Mouse (Mus musculus): ENCODE results near the gene Hcrt. TPM values are rescaled to one million over a fixed set of nuclear protein-coding genes. Genes with fewer than 3 reads are reported as not detected.

The Hcrt gene
- polyA plus RNA-seq, 1 experiment from 2014 or later, result 2.5 TPM

DNA sequence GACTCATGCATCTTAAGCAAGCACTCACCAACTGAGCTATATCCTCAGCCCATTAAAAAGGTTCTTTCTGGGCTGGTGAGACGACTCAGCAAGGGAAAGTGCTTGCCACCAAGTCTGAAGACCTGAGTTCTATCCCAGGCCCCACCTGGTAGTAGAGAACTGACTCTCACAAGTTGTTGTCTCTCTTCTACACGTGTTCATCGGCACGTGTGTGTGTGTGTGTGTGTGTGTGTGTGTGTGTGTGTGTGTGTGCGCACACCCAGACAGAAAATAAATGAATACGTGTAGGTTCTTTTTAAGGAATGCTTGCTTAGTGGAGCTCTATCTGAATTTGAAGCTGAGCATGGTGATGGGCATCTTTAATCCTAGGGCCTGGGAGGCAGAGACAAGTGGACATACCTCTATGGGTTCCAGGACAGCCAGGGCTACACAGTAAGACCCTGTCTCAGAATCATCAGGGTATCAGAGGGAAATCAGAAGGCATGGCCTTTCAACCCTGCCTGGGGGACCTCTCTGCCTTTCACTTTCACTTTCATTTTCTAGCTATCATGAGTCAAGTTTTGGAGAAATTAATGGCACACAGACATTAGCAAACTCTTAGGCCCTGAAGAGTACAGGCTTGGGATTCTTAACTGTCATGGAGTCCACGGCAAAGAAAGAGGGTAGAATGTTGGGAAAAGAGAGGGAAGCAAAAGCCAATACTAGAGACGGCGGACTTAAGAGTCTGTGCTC lies 27.4 kb downstream of the Hcrt start:
- H3K4me2 ChIP-seq (ENCODE audit: low read length), result no peak overlapping the region
- ATAC-seq, result no peak

DNA sequence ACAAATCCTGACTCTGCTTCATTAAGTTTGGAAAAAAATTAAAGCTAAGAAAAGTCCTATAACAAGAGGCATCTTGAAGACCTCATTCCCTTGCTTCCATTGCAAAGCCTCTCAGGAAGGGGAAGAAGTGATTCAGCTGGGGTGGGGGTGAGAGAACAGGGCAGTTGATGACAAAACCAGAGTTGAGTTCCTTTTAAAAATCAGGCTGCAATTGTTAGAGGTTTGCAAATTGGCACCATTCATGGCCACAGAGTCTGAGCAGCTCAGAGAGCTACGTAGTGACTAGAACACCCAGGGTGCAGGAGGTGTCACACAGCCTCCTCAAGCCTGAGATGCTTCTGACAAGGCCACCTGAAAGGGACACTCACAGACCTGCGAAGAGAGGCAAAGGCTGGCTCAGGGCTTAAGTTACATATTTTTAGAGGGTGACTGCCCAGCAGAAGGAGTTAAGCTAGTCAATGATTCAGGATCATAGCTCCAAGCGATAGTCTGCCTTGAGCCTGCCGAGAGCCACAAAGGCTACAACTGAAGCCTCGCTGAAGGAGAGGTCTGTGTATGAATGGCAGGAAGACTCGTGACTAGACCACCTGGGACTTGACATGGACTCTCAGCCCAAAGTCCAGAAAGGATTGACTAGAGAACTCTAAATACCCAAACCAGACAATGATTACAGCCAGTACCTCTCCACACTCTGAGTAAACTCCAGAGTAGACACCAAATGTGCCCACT lies 32.1 kb downstream of the Hcrt start:
- no peaks in the 10 kb centered on the region for H3K9me3 ChIP-seq (replicated peaks; ENCODE audit: control insufficient read depth, low read length, poor library complexity, severe bottlenecking)
- 0 out of 2 replicates have a peak, but pooled peaks cover 2% of the 10 kb centered on the region for H3K36me3 ChIP-seq (ENCODE audit: control insufficient read depth, insufficient read depth, low read length)
- no peaks in the 10 kb centered on the region for H3K4me1 ChIP-seq (ENCODE audit: control insufficient read depth, insufficient read depth, low read length)
- no peak overlapping the region for H3K4me3 ChIP-seq (ENCODE audit: low read depth, low read length)
- ATAC-seq, result no peak
- H3K4me2 ChIP-seq (ENCODE audit: low read length), result no peak overlapping the region
- WGBS, result 86% methylated on average over 6 of the region's 6 CpGs
- no peaks in the 10 kb centered on the region for H3K27me3 ChIP-seq (ENCODE audit: control insufficient read depth, insufficient read depth, low read depth, low read length)
- H3K9ac ChIP-seq (ENCODE audit: low read depth, low read length), result no peak overlapping the region
- no peak overlapping the region for H3K27ac ChIP-seq (ENCODE audit: low read length)

More for the DNA sequence above, 27.4 kb downstream of the Hcrt start:
- no peak overlapping the region for H3K4me3 ChIP-seq (ENCODE audit: low read depth, low read length)
- no peaks in the 10 kb centered on the region for H3K27me3 ChIP-seq (ENCODE audit: control insufficient read depth, insufficient read depth, low read depth, low read length)
- peaks cover 16% of the 10 kb centered on the region for H3K4me1 ChIP-seq (ENCODE audit: control insufficient read depth, insufficient read depth, low read length)
- H3K36me3 ChIP-seq (ENCODE audit: control insufficient read depth, insufficient read depth, low read length), result no peaks in the 10 kb centered on the region
- H3K9ac ChIP-seq (ENCODE audit: low read depth, low read length), result no peak overlapping the region
- H3K27ac ChIP-seq (ENCODE audit: low read length), result no peak overlapping the region
- no peaks in the 10 kb centered on the region for H3K9me3 ChIP-seq (replicated peaks; ENCODE audit: control insufficient read depth, low read length, poor library complexity, severe bottlenecking)
- WGBS, result 87% methylated on average over 9 of the region's 9 CpGs

DNA sequence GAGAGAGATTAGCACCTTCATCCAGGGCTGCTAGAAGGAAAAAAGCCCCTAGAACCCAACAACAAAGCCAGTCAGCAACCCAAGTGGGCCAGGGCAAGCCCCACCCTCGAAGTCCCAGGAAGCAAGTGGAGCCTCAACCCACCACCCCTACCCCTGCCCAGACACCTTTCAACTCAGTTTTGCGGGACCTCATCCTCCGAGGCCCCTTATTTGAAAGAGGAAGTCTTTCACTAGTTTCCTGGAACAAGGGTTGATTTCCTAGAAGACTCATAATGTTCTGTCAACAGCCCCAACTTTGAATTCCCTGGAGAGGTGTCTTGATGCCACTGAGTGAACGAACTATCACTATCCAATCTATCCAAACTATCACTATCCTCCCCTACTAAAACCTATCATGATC lies 32.8 kb downstream of the Hcrt start:
- no peak for ATAC-seq
- H3K27ac ChIP-seq (ENCODE audit: low read length), result no peak overlapping the region
- no peak overlapping the region for H3K4me2 ChIP-seq (ENCODE audit: low read length)
- 91% methylated on average over 4 of the region's 4 CpGs for WGBS
- H3K27me3 ChIP-seq (ENCODE audit: control insufficient read depth, insufficient read depth, low read depth, low read length), result no peaks in the 10 kb centered on the region
- H3K9me3 ChIP-seq (replicated peaks; ENCODE audit: control insufficient read depth, low read length, poor library complexity, severe bottlenecking), result no peaks in the 10 kb centered on the region
- H3K4me1 ChIP-seq (ENCODE audit: control insufficient read depth, insufficient read depth, low read length), result no peaks in the 10 kb centered on the region
- no peak overlapping the region for H3K9ac ChIP-seq (ENCODE audit: low read depth, low read length)
- H3K4me3 ChIP-seq (ENCODE audit: low read depth, low read length), result no peak overlapping the region
- H3K36me3 ChIP-seq (ENCODE audit: control insufficient read depth, insufficient read depth, low read length), result 0 out of 2 replicates have a peak, but pooled peaks cover 2% of the 10 kb centered on the region

DNA sequence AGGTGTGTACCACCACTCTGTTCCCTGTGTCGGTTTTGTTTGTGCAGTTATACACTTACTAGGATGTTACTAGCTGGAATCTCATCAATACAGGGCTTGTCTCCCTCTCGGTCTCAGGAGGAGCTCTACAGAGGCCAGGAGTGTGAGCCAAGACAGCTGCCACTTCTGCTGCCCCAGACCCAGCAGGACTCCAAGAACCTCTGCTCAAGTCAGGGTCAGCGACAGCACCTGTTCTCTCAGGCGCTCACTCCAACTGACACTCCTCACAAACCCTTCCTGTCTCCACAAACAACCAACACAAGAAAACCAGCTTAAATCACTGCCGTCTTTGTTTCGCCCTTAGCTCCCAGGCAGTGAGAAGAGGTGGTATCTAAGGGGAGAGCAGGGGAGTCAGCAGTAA lies 34.1 kb downstream of the Hcrt start:
- H3K36me3 ChIP-seq (ENCODE audit: control insufficient read depth, insufficient read depth, low read length), result 0 out of 2 replicates have a peak, but pooled peaks cover 2% of the 10 kb centered on the region
- H3K4me2 ChIP-seq (ENCODE audit: low read length), result no peak overlapping the region
- no peaks in the 10 kb centered on the region for H3K27me3 ChIP-seq (ENCODE audit: control insufficient read depth, insufficient read depth, low read depth, low read length)
- no peaks in the 10 kb centered on the region for H3K9me3 ChIP-seq (replicated peaks; ENCODE audit: control insufficient read depth, low read length, poor library complexity, severe bottlenecking)
- H3K4me1 ChIP-seq (ENCODE audit: control insufficient read depth, insufficient read depth, low read length), result no peaks in the 10 kb centered on the region
- H3K9ac ChIP-seq (ENCODE audit: low read depth, low read length), result no peak overlapping the region
- H3K4me3 ChIP-seq (ENCODE audit: low read depth, low read length), result no peak overlapping the region
- 84% methylated on average over 6 of the region's 6 CpGs for WGBS
- ATAC-seq, result no peak
- no peak overlapping the region for H3K27ac ChIP-seq (ENCODE audit: low read length)

DNA sequence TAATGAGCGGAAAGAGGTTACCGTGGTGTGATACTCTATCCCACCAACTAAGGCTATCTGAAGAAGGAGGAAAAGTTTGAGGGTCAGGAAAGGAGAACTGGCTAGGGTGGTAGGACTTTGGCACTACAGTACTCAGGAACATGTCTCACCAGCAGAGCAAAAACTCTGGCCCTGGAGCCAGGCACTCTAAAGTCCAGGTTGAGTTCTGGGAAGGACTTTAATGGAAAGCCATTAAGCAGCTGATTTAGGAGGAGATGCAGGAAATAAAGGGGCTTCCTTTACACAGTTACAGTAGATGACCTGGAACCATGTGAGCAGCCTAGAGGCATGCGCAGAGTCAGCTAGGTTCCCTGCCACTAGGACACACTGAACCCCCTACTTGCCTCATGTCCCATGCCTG lies 35.5 kb downstream of the Hcrt start:
- ATAC-seq, result no peak
- Histone ChIP-seq H3K36me3 (ENCODE audit: control insufficient read depth, insufficient read depth, low read length) (0 out of 2 replicates have a peak, but pooled peaks cover 2% of the 10 kb centered on the region), H3K27ac (ENCODE audit: low read length) (no peak overlapping the region), H3K9me3 (replicated peaks; ENCODE audit: control insufficient read depth, low read length, poor library complexity, severe bottlenecking) (no peaks in the 10 kb centered on the region), H3K27me3 (ENCODE audit: control insufficient read depth, insufficient read depth, low read depth, low read length) (no peaks in the 10 kb centered on the region), H3K9ac (ENCODE audit: low read depth, low read length) (no peak overlapping the region), H3K4me2 (ENCODE audit: low read length) (no peak overlapping the region), H3K4me1 (ENCODE audit: control insufficient read depth, insufficient read depth, low read length) (no peaks in the 10 kb centered on the region), H3K4me3 (ENCODE audit: low read depth, low read length) (no peak overlapping the region)
- WGBS, result 98% methylated on average over 3 of the region's 3 CpGs

DNA sequence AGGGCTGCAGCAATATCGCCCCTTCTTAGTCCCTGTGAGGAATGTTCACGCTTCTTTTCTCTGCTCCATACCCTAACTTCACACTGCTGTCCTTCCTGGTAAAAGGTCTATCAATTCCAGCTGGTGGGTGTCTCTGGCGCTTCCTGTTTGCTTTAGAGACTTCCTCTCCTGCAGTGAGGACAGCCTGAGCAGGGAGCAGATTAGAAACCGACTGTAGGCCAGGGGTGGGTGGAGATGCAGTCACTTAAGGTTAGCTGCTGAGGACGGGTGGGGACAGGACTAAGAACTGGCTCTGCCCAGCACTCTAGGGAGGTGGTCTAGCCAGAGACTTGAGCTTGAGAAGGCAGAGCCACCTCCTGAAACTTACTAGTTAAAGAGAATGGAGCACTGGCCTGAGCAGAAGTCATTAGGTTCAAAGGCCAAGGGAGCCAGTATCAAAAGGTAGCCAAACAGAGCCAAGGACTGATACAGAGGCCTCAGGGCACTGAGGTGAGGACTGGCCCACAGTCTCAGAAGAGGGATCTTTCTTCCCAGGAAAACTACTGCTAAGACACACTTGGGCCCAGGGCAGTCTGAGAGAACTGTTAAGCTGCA lies 37.7 kb downstream of the Hcrt start:
- no peak overlapping the region for H3K4me2 ChIP-seq (ENCODE audit: low read length)
- H3K27ac ChIP-seq (ENCODE audit: low read length), result no peak overlapping the region
- no peak overlapping the region for H3K9ac ChIP-seq (ENCODE audit: low read depth, low read length)
- no peak for ATAC-seq
- no peak overlapping the region for H3K4me3 ChIP-seq (ENCODE audit: low read depth, low read length)
- 72% methylated on average over 5 of the region's 5 CpGs for WGBS
- no peaks in the 10 kb centered on the region for H3K4me1 ChIP-seq (ENCODE audit: control insufficient read depth, insufficient read depth, low read length)
- H3K27me3 ChIP-seq (ENCODE audit: control insufficient read depth, insufficient read depth, low read depth, low read length), result no peaks in the 10 kb centered on the region
- no peaks in the 10 kb centered on the region for H3K9me3 ChIP-seq (replicated peaks; ENCODE audit: control insufficient read depth, low read length, poor library complexity, severe bottlenecking)
- 0 out of 2 replicates have a peak, but pooled peaks cover 2% of the 10 kb centered on the region for H3K36me3 ChIP-seq (ENCODE audit: control insufficient read depth, insufficient read depth, low read length)

DNA sequence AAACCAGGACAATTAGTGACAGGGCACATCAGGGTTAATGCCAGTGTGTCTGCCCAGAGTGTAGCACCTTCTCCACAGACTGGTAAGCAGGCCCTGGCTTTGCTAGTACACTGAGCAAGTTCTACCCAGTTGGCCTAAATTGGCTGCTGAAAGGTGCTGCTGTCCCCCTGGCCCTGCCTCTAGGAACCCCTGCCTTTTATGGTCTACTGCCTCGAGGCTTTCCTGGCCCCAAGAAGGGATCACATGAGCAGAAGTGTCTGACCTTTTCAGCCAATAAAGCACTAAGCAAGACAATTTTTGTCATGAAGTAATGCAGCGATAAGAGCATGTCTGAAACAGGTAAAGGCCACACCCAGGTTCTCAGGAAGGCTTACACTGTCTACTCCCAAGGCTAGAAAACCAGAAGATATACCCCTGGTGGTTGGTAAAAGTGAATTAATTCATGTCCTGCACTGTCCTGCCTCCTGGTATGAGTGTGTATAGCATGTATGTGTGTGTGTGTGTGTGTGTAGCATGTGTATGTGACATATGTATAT lies 40.2 kb downstream of the Hcrt start:
- no peaks in the 10 kb centered on the region for H3K4me1 ChIP-seq (ENCODE audit: control insufficient read depth, insufficient read depth, low read length)
- H3K27me3 ChIP-seq (ENCODE audit: control insufficient read depth, insufficient read depth, low read depth, low read length), result no peaks in the 10 kb centered on the region
- ATAC-seq, result no peak
- H3K27ac ChIP-seq (ENCODE audit: low read length), result no peak overlapping the region
- H3K9me3 ChIP-seq (replicated peaks; ENCODE audit: control insufficient read depth, low read length, poor library complexity, severe bottlenecking), result no peaks in the 10 kb centered on the region
- H3K4me2 ChIP-seq (ENCODE audit: low read length), result no peak overlapping the region
- H3K36me3 ChIP-seq (ENCODE audit: control insufficient read depth, insufficient read depth, low read length), result peaks cover 9% of the 10 kb centered on the region
- H3K4me3 ChIP-seq (ENCODE audit: low read depth, low read length), result no peak overlapping the region
- WGBS, result 55% methylated on average over 2 of the region's 2 CpGs
- no peak overlapping the region for H3K9ac ChIP-seq (ENCODE audit: low read depth, low read length)

DNA sequence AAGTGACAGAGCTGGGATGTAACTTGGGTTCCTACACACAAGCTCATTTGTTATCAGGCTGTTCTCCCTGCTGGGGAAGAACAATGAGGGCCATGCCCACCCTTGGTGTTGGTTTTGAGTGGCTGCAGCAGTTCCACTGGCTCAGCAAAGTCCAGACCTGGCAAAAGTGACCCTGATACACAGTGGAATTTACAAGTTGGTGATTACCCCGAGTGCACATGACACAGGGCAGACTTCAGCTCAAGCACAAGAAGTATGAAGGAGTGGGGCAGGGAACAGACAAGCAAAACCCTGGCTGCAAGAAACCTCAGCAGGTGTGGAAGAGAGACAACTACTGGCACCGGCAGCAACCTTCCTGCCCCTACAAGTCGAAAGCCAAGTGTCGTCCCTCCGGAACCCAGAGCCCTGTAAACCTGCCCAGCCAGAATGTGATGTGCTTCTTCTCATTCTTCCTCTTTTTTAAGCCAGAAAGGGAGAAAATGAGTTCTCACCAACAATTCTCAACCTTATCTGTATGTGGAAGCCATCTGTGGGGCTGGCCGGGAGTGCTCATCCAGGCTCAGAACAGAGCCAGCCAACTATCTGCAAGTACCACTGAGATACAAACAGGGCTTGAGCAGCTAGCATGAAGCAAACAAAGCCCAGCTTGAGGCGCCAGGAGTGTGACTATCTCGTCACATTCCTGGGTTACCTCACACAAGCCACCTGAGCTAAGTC lies 40.8 kb downstream of the Hcrt start:
- no peaks in the 10 kb centered on the region for H3K27me3 ChIP-seq (ENCODE audit: control insufficient read depth, insufficient read depth, low read depth, low read length)
- no peak overlapping the region for H3K4me3 ChIP-seq (ENCODE audit: low read depth, low read length)
- H3K9me3 ChIP-seq (replicated peaks; ENCODE audit: control insufficient read depth, low read length, poor library complexity, severe bottlenecking), result no peaks in the 10 kb centered on the region
- no peak overlapping the region for H3K4me2 ChIP-seq (ENCODE audit: low read length)
- H3K4me1 ChIP-seq (ENCODE audit: control insufficient read depth, insufficient read depth, low read length), result no peaks in the 10 kb centered on the region
- 72% methylated on average over 8 of the region's 8 CpGs for WGBS
- H3K36me3 ChIP-seq (ENCODE audit: control insufficient read depth, insufficient read depth, low read length), result peaks cover 9% of the 10 kb centered on the region
- peak overlapping the region; percentile 1; the same call in 1 of the 2 replicates for H3K27ac ChIP-seq (ENCODE audit: low read length)
- H3K9ac ChIP-seq (ENCODE audit: low read depth, low read length), result no peak overlapping the region
- ATAC-seq, result no peak

Data from midbrain, embryonic 16.5 days (tissue).